Mouse (Mus musculus): ENCODE measurements around the gene Eef1a2. TPM values are rescaled to one million over a fixed set of nuclear protein-coding genes. Genes with fewer than 3 reads are reported as not detected.
A peak's percentile ranks its signal among the peaks of the same experiment; 100 is the strongest.

The Eef1a2 gene
- total RNA-seq, 1 experiment from 2014 or later = not detected

- no peak for ATAC-seq (replicated peaks; ENCODE audit: low read depth, poor library complexity, severe bottlenecking)
These were observed 3.0 kb upstream of the Eef1a2 start for GRCm38 (mm10) chr2:181159771-181160170.

GRCm38 (mm10) chr2:181159091-181159514, 2.3 kb upstream of the Eef1a2 start:
- ATAC-seq (replicated peaks; ENCODE audit: low read depth, poor library complexity, severe bottlenecking) = no peak

DNA sequence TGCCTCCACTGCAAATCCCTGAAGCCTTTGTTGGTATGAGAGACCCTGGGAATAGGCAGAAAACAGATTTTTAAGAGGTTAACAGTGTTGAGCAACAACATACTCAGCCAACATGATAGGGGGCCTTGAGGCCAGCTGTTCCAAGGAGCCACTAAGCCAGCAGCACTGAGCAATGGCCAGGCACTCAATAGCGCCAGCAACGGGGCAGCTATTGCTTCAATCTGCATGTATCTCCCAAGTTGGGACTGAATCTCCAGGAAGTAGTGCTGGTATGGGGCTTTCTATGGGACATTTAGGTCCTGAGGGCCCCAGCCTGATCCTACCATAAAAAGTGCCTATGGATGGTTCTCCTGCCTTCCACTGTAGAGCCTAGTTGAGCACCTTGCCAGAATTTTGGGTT, 1.7 kb upstream of the Eef1a2 start:
- no peak for ATAC-seq (replicated peaks; ENCODE audit: low read depth, poor library complexity, severe bottlenecking)

DNA sequence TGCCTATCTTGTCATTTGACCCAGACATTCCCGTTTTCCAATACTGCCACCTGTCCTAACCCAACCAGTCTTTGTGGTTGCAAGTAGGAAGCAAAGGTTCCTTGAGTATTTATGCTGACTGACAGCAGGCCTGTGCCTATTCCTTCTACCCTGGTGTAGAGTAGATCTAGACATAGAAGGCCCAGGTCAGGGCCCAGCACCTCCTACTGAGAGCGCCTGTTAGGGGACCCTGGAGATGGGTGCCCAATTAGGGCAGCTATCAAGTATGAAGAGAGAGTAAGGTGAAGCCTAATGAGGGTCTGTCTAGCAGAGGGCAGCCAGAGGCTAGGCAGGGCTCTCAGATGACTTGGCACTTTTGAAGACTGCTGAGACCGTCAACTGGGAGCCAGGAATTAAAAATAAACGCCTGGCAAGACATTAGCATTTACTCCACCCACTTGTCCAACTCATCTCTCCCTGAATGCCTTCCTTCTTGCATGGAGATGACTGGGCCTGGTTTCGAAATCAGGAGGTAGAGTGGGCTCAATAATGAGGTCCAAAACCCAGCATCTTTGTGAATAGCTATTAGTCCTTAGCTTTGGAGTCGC, 995 bp upstream of the Eef1a2 start:
- ATAC-seq (replicated peaks; ENCODE audit: low read depth, poor library complexity, severe bottlenecking) = no peak

- ATAC-seq (replicated peaks; ENCODE audit: low read depth, poor library complexity, severe bottlenecking) = no peak
These were observed 366 bp upstream of the Eef1a2 start for GRCm38 (mm10) chr2:181157180-181157579.

GRCm38 (mm10) chr2:181155801-181156200, 1.0 kb downstream of the Eef1a2 start:
- no peak for ATAC-seq (replicated peaks; ENCODE audit: low read depth, poor library complexity, severe bottlenecking)

DNA sequence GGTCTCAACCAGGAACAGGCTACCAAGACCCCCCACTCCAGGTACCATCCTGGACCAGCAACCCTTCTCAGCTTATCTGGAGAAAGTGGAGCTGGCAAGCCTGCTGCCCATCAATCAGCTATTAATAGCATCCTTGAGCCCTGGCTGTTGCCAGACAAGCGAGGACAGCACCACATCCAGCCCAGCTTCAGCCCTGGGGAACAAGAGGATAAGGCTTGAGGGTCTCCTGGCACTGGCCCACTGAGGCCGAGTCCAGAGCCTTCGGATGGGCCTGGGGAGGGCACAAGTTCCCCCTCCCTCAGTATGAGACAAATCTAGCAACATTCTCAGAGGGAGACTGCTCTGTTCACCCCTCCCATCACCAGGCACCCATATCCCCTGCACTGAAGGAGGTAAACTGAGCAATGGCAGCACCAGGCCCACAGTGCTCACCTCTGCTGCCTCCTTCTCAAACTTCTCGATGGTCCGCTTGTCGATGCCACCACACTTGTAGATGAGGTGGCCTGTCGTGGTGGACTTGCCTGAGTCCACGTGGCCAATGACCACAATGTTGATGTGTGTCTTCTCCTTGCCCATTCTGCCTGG, 1.9 kb downstream of the Eef1a2 start:
- ATAC-seq (replicated peaks; ENCODE audit: low read depth, poor library complexity, severe bottlenecking) = no peak

DNA sequence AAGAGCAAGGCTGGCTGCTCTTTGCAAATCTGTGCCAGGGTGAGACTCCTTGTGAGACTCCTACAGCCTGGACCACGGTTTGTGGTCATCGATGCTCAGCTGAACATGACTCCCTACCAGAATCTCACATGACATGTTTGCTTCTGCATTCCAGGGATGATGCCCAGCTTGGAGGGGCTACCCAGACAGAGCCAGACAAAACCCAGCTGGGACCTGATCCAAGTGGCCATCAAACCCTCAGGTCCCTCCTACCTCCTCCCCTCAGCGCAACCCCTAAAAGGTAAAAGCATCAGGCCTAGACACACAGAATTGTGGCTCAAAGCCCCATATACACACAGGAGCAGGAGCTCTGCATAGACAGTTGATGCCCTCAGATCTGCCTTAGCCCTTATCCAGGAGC, 2.5 kb downstream of the Eef1a2 start:
- no peak for ATAC-seq (replicated peaks; ENCODE audit: low read depth, poor library complexity, severe bottlenecking)

DNA sequence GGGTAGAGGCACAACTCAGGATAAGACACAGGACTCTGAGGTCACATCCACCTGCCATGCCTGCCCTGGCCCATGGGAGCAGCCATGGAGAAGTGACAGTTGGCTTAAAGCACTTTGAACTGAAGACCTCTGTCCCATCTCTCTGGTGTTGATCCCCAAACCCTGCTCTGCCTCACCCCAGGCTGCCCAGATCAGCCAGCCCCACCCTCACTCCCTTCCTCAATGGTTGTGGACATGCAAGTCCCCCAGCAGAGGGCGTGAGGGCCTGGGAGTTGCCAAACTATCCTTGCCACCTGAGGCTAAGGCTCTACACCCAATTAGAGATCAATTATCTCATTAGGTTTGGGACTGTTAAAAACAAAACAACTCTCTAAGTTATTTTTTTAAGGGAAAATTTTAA, 3.0 kb downstream of the Eef1a2 start:
- ATAC-seq (replicated peaks; ENCODE audit: low read depth, poor library complexity, severe bottlenecking) = peak; percentile 45; the same call in 1 of the 2 replicates

GRCm38 (mm10) chr2:181153131-181153530, 3.7 kb downstream of the Eef1a2 start:
- ATAC-seq (replicated peaks; ENCODE audit: low read depth, poor library complexity, severe bottlenecking) = no peak

DNA sequence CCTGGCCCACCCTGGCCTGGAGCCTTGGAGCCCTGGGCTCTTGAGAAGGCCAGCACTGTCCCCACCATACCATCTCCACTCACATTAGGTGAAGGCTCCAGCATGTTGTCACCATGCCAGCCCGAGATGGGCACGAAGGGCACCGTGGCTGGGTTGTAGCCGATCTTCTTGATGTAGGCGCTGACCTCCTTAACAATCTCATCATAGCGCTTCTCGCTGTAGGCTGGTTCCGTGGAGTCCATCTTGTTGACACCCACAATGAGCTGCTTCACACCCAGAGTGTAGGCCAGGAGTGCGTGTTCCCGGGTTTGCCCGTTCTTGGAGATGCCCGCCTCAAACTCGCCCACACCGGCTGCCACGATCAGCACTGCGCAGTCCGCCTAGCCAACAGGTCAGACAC, 4.1 kb downstream of the Eef1a2 start:
- no peak for ATAC-seq (replicated peaks; ENCODE audit: low read depth, poor library complexity, severe bottlenecking)

DNA sequence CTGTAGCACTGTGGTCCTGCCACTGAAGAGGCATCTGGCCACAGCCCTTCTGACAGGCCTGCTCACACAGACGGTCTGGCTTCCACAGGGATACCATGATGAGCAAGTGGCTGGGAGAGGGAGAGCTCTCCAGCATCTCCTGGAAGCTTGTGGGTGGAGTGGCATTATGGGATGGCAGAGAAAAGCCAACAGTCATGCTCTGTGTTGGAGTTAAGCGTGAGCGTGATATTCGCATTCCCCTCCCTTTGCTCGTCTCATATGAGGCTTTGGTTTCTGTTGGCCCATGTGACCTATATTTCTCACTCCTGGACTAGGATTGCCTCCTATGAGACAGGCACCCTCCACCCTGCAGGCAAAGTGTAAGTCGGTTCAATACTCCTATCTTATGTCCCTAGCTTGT, 6.5 kb downstream of the Eef1a2 start:
- ATAC-seq (replicated peaks; ENCODE audit: low read depth, poor library complexity, severe bottlenecking) = no peak

GRCm38 (mm10) chr2:181148318-181148955, 8.4 kb downstream of the Eef1a2 start:
- no peak for ATAC-seq (replicated peaks; ENCODE audit: low read depth, poor library complexity, severe bottlenecking)

DNA sequence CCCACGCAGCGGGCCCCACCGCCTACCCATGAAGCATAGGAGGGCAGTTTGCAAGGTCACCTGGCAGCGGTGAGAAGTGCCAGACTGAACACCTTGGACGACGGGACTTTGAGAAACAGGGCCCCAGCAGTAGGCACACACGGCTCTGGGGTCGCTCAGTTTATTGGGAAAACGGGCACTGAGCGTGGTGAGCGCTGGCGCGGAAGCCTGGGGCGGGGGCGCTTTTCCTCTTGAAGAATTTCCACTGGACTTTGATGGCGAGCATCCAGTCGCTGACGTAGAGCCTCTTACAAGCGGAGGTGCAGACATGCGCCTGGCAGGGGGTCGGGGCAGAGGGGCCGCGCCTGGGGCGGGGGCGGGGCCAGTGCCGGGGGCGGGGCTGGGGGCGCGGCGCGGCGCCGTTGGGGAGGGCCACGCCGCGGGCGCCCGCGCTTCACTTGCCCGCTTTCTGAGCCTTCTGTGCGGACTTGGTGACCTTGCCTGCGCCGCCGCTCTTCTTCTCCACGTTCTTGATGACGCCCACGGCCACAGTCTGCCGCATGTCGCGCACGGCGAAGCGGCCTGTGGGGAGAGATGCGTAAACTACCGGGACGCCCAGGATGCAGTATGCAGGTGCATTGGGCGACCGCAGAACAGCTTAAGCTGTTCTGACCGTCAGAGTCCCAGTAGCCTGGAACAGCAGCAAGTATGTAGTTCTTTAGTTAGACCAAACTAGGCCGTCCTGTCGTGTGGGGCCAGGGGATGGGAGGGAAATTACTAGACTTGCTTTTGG, 9.1 kb downstream of the Eef1a2 start:
- 0 out of 2 replicates have a peak, but pooled peaks have one; percentile 39 for ATAC-seq (replicated peaks; ENCODE audit: low read depth, poor library complexity, severe bottlenecking)

- ATAC-seq (replicated peaks; ENCODE audit: low read depth, poor library complexity, severe bottlenecking) = no peak
These were observed 9.8 kb downstream of the Eef1a2 start for GRCm38 (mm10) chr2:181146976-181147545.

- no peak for ATAC-seq (replicated peaks; ENCODE audit: low read depth, poor library complexity, severe bottlenecking)
These were observed 12.1 kb downstream of the Eef1a2 start for GRCm38 (mm10) chr2:181144675-181145074.

- no peak for ATAC-seq (replicated peaks; ENCODE audit: low read depth, poor library complexity, severe bottlenecking)
These were observed 13.1 kb downstream of the Eef1a2 start for GRCm38 (mm10) chr2:181143509-181144276.

DNA sequence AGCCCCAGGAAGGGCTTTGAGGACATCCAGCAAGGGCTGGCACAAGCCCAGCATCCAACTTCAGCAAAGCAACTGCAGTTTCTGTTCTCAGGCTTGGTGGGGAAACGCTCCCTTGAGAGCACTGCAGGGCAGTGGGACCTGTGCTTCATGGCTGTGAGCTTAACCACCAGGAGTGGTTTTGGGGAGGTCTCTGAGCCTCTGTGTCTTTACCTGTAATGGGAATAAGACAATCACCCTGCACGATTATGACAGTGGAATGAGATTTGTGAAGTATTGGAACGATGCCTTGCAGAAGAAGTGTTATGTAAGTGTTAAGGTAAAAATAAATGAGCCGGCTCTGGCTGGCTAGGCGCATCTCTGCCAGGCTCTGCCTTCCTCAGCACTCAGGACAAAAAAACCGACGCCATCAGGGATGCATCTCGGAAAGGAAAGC, 14.1 kb downstream of the Eef1a2 start:
- ATAC-seq (replicated peaks; ENCODE audit: low read depth, poor library complexity, severe bottlenecking) = no peak

GRCm38 (mm10) chr2:181139641-181140193, 17.1 kb downstream of the Eef1a2 start:
- ATAC-seq (replicated peaks; ENCODE audit: low read depth, poor library complexity, severe bottlenecking) = no peak
